Mouse (Mus musculus) kidney, embryonic 15.5 days (tissue): ENCODE measurements around the gene Sdk1. TPM values are rescaled to one million over a fixed set of nuclear protein-coding genes. Genes with fewer than 3 reads are reported as not detected.

Experiments used
- ATAC-seq: fragments of 200-750 bp; cut with Nextera tagmentation; replicated peaks from 2 replicates; pipeline ENCODE4 v1.8.0; 2017; ENCODE audit warnings: moderate TSS enrichment; ENCODE audit not compliant: low FRiP score
- H3K27ac ChIP-seq: fragments of 300-500 bp; sonication (generic); 2 replicates; pipeline ENCODE4 v1.5.1; 2015; ENCODE audit warnings: mild to moderate bottlenecking, inconsistent platforms
- H3K27me3 ChIP-seq: fragments of 300-500 bp; sonication (generic); 2 replicates; pipeline ENCODE4 v1.6.1; 2015; ENCODE audit warnings: inconsistent platforms
- H3K36me3 ChIP-seq: fragments of 300-500 bp; sonication (generic); 2 replicates; pipeline ENCODE4 v1.6.1; 2015; ENCODE audit warnings: inconsistent platforms
- H3K4me1 ChIP-seq: fragments of 300-500 bp; sonication (generic); 2 replicates; pipeline ENCODE4 v1.6.1; 2015; ENCODE audit warnings: inconsistent platforms
- H3K4me2 ChIP-seq: fragments of 300-500 bp; sonication (generic); 2 replicates; pipeline ENCODE4 v1.6.1; 2015; ENCODE audit warnings: moderate library complexity, mild to moderate bottlenecking, inconsistent platforms
- H3K4me3 ChIP-seq: fragments of 300-500 bp; sonication (generic); replicated peaks from 2 replicates; pipeline ENCODE4 v1.5.1; 2015; ENCODE audit warnings: mild to moderate bottlenecking, inconsistent platforms
- H3K9ac ChIP-seq: fragments of 300-500 bp; sonication (generic); 2 replicates; pipeline ENCODE4 v1.6.1; 2015; ENCODE audit warnings: mild to moderate bottlenecking, inconsistent platforms
- H3K9me3 ChIP-seq: fragments of 300-500 bp; sonication (generic); replicated peaks from 2 replicates; pipeline ENCODE4 v1.6.1; 2016; ENCODE audit warnings: inconsistent platforms
- WGBS: fragments of 180-500 bp; shearing (Covaris S2); methylation state at CpG from one replicate; pipeline ENCODE4 v1.1.7; 2015; ENCODE audit warnings: mixed read lengths; 5-methylcytosine and 5-hydroxymethylcytosine counted together
- polyA plus RNA-seq: library from polyadenylated mRNA; unstranded; fragments of >200 nt; fragmentation: Nextera tagmentation; extraction: Ambion mirVana; gene quantifications from 2 replicates; pipeline ENCODE4 v1.2.1, GENCODE M21; 2015

Gene Sdk1
- polyA plus RNA-seq, 1 experiment from 2014 or later = 3.3 TPM

- Histone ChIP-seq H3K4me2 (no peak overlapping the region), H3K27ac (no peak overlapping the region)
- WGBS = 88% methylated on average over 4 of the region's 4 CpGs
These were observed 152.6 kb downstream of the Sdk1 start for GRCm38 (mm10) chr5:141393846-141394245.

GRCm38 (mm10) chr5:141394586-141394985, 153.3 kb downstream of the Sdk1 start:
- ATAC-seq = no peak
- WGBS = 86% methylated on average over 8 of the region's 8 CpGs

More at GRCm38 (mm10) chr5:141393846-141394245, 152.6 kb downstream of the Sdk1 start:
- no peak overlapping the region for H3K9ac ChIP-seq
- no peaks in the 10 kb centered on the region for H3K36me3 ChIP-seq
- H3K4me1 ChIP-seq = peaks cover 7% of the 10 kb centered on the region; the same call in 1 of the 2 replicates
- H3K9me3 ChIP-seq = no peaks in the 10 kb centered on the region
- H3K4me3 ChIP-seq = no peak overlapping the region
- H3K27me3 ChIP-seq = no peaks in the 10 kb centered on the region
- ATAC-seq = no peak

GRCm38 (mm10) chr5:141403741-141404140, 162.5 kb downstream of the Sdk1 start:
- Histone ChIP-seq H3K4me2 (no peak overlapping the region), H3K27ac (no peak overlapping the region), H3K27me3 (no peaks in the 10 kb centered on the region), H3K9me3 (no peaks in the 10 kb centered on the region), H3K4me3 (no peak overlapping the region), H3K9ac (no peak overlapping the region), H3K36me3 (no peaks in the 10 kb centered on the region), H3K4me1 (peaks cover 13% of the 10 kb centered on the region; the same call in 1 of the 2 replicates)
- no peak for ATAC-seq
- WGBS = 82% methylated on average over 8 of the region's 8 CpGs

More at GRCm38 (mm10) chr5:141394586-141394985, 153.3 kb downstream of the Sdk1 start:
- Histone ChIP-seq H3K9me3 (no peaks in the 10 kb centered on the region), H3K4me1 (peaks cover 7% of the 10 kb centered on the region; the same call in 1 of the 2 replicates), H3K9ac (no peak overlapping the region), H3K27ac (no peak overlapping the region), H3K4me2 (no peak overlapping the region), H3K4me3 (no peak overlapping the region), H3K27me3 (no peaks in the 10 kb centered on the region), H3K36me3 (no peaks in the 10 kb centered on the region)

GRCm38 (mm10) chr5:141404651-141405050, 163.4 kb downstream of the Sdk1 start:
- no peak for ATAC-seq
- WGBS = 30% methylated on average over 2 of the region's 2 CpGs
- Histone ChIP-seq H3K27ac (no peak overlapping the region), H3K9ac (no peak overlapping the region), H3K4me3 (no peak overlapping the region), H3K9me3 (no peaks in the 10 kb centered on the region), H3K4me1 (peaks cover 13% of the 10 kb centered on the region; the same call in 1 of the 2 replicates), H3K27me3 (no peaks in the 10 kb centered on the region), H3K4me2 (no peak overlapping the region), H3K36me3 (no peaks in the 10 kb centered on the region)

GRCm38 (mm10) chr5:141406926-141407325, 165.6 kb downstream of the Sdk1 start:
- Histone ChIP-seq H3K27ac (no peak overlapping the region), H3K9ac (no peak overlapping the region), H3K4me1 (peaks cover 13% of the 10 kb centered on the region; the same call in 1 of the 2 replicates), H3K36me3 (no peaks in the 10 kb centered on the region), H3K4me2 (no peak overlapping the region), H3K4me3 (no peak overlapping the region), H3K9me3 (no peaks in the 10 kb centered on the region), H3K27me3 (no peaks in the 10 kb centered on the region)
- 52% methylated on average over 7 of the region's 7 CpGs for WGBS
- no peak for ATAC-seq

GRCm38 (mm10) chr5:141413013-141413412, 171.7 kb downstream of the Sdk1 start:
- H3K27ac ChIP-seq = no peak overlapping the region
- no peak overlapping the region for H3K4me3 ChIP-seq
- no peak overlapping the region for H3K9ac ChIP-seq
- peaks cover 8% of the 10 kb centered on the region; the same call in 1 of the 2 replicates for H3K4me1 ChIP-seq
- 69% methylated on average over 11 of the region's 11 CpGs for WGBS
- H3K9me3 ChIP-seq = no peaks in the 10 kb centered on the region
- H3K36me3 ChIP-seq = no peaks in the 10 kb centered on the region
- no peak overlapping the region for H3K4me2 ChIP-seq
- no peaks in the 10 kb centered on the region for H3K27me3 ChIP-seq
- no peak for ATAC-seq

GRCm38 (mm10) chr5:141415644-141416243, 174.5 kb downstream of the Sdk1 start:
- ATAC-seq = no peak
- no peaks in the 10 kb centered on the region for H3K9me3 ChIP-seq
- H3K27me3 ChIP-seq = no peaks in the 10 kb centered on the region
- no peaks in the 10 kb centered on the region for H3K36me3 ChIP-seq
- H3K4me3 ChIP-seq = no peak overlapping the region
- no peak overlapping the region for H3K9ac ChIP-seq
- WGBS = 59% methylated on average over 10 of the region's 10 CpGs
- peaks cover 11% of the 10 kb centered on the region; the same call in 1 of the 2 replicates for H3K4me1 ChIP-seq
- no peak overlapping the region; the same call in 1 of the 2 replicates for H3K27ac ChIP-seq
- H3K4me2 ChIP-seq = no peak overlapping the region

- no peaks in the 10 kb centered on the region for H3K4me1 ChIP-seq
- H3K9ac ChIP-seq = no peak overlapping the region
- no peak overlapping the region for H3K4me2 ChIP-seq
- ATAC-seq = no peak
- no peaks in the 10 kb centered on the region for H3K36me3 ChIP-seq
- H3K27me3 ChIP-seq = no peaks in the 10 kb centered on the region
- H3K4me3 ChIP-seq = no peak overlapping the region
- no peak overlapping the region for H3K27ac ChIP-seq
- no peaks in the 10 kb centered on the region for H3K9me3 ChIP-seq
- WGBS = 83% methylated on average over 3 of the region's 3 CpGs
These were observed 186.8 kb downstream of the Sdk1 start for GRCm38 (mm10) chr5:141428132-141428531.

- Histone ChIP-seq H3K4me3 (no peak overlapping the region), H3K9me3 (no peaks in the 10 kb centered on the region), H3K27ac (no peak overlapping the region), H3K4me2 (no peak overlapping the region), H3K9ac (no peak overlapping the region), H3K27me3 (no peaks in the 10 kb centered on the region), H3K4me1 (no peaks in the 10 kb centered on the region), H3K36me3 (no peaks in the 10 kb centered on the region)
- WGBS = 91% methylated on average over 2 of the region's 2 CpGs
- no peak for ATAC-seq
These were observed 192.0 kb downstream of the Sdk1 start for GRCm38 (mm10) chr5:141433286-141433685.

- Histone ChIP-seq H3K27me3 (no peaks in the 10 kb centered on the region), H3K4me1 (0 out of 2 replicates have a peak, but pooled peaks cover 3% of the 10 kb centered on the region), H3K27ac (no peak overlapping the region), H3K9ac (no peak overlapping the region), H3K9me3 (no peaks in the 10 kb centered on the region), H3K36me3 (no peaks in the 10 kb centered on the region), H3K4me3 (no peak overlapping the region), H3K4me2 (no peak overlapping the region)
- ATAC-seq = no peak
- WGBS = 78% methylated on average over 1 of the region's 1 CpGs
These were observed 206.0 kb downstream of the Sdk1 start for GRCm38 (mm10) chr5:141447247-141447646.

GRCm38 (mm10) chr5:141463417-141463816, 222.1 kb downstream of the Sdk1 start:
- no peak for ATAC-seq
- H3K4me2 ChIP-seq = no peak overlapping the region
- H3K4me1 ChIP-seq = no peaks in the 10 kb centered on the region
- WGBS = 80% methylated on average over 2 of the region's 2 CpGs
- no peaks in the 10 kb centered on the region for H3K36me3 ChIP-seq
- no peaks in the 10 kb centered on the region for H3K9me3 ChIP-seq
- H3K27me3 ChIP-seq = no peaks in the 10 kb centered on the region
- H3K9ac ChIP-seq = no peak overlapping the region
- H3K4me3 ChIP-seq = no peak overlapping the region
- no peak overlapping the region for H3K27ac ChIP-seq

- Histone ChIP-seq H3K27me3 (no peaks in the 10 kb centered on the region), H3K4me2 (no peak overlapping the region), H3K27ac (no peak overlapping the region), H3K9me3 (no peaks in the 10 kb centered on the region), H3K9ac (no peak overlapping the region), H3K4me3 (no peak overlapping the region), H3K4me1 (no peaks in the 10 kb centered on the region), H3K36me3 (no peaks in the 10 kb centered on the region)
- 56% methylated on average over 5 of the region's 5 CpGs for WGBS
- ATAC-seq = no peak
These were observed 227.5 kb downstream of the Sdk1 start for GRCm38 (mm10) chr5:141468821-141469220.

GRCm38 (mm10) chr5:141505281-141505680, 264.0 kb downstream of the Sdk1 start:
- Histone ChIP-seq H3K27me3 (no peaks in the 10 kb centered on the region), H3K9me3 (no peaks in the 10 kb centered on the region), H3K9ac (no peak overlapping the region), H3K4me2 (no peak overlapping the region), H3K4me3 (no peak overlapping the region), H3K36me3 (no peaks in the 10 kb centered on the region), H3K4me1 (no peaks in the 10 kb centered on the region), H3K27ac (no peak overlapping the region)
- WGBS = 52% methylated on average over 6 of the region's 6 CpGs
- ATAC-seq = no peak
